Mouse (Mus musculus): ENCODE data around the gene Lyz2. TPM values are rescaled to one million over a fixed set of nuclear protein-coding genes. Genes with fewer than 3 reads are reported as not detected.
"Not testable (repeated sequence)": the region's sequence is repeated elsewhere in the genome, so short reads cannot be mapped to it uniquely, and the experiment has no call there.

Gene Lyz2
- polyA plus RNA-seq, 1 experiment from 2014 or later: 106 TPM

DNA sequence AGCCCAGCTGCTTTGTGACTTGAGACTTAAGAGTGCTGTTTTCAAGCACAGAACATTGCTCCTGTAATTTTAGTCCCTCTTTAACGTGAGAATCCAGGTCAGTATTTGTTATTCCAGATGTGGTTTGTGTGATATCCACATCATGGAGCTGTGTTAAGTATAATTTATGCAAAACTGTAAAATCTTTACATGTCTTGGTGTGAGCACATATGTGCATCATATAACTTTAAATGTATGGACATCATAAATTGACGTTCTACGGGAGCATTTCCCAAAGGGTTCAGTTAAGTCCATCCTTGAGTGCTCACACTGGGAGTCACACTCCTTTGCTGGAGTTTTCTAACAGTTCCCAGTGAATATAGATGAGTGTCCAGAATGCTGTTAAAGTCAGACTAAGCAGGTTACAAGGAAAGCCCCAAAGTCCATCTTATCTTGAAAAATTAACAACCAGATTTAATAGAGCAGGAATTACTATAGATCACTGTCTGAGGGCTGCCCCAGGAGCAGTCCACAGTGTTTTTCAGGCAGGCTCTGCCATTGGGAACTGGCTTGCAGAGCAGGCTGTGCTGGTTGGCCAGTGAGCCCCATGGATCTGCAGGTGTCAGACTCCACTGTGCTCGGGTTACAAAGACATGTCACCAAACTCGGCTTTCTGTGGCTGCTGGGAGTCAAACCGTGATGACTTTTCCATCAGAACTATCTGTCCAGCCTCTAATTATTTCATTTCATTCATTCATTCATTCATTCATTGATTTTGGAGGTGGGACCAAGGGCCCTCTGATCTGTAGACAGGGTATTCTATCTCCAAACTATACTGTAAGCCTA is 8.1 kb upstream of the Lyz2 start:
- Histone ChIP-seq H3K27me3 (ENCODE audit: control insufficient read depth, insufficient read depth, low read length) (no peaks in the 10 kb centered on the region; the same call in 1 of the 2 replicates), H3K36me3 (ENCODE audit: control insufficient read depth, insufficient read depth, low read length) (no peaks in the 10 kb centered on the region), H3K4me1 (ENCODE audit: control insufficient read depth in 2 of 2, insufficient read depth in 2 of 2, low read length in 2 of 2) (peaks cover 7 to 11% of the 10 kb centered on the region in 2 experiments), H3K4me3 (ENCODE audit: control insufficient read depth in 1 of 2, insufficient read depth in 1 of 2, low read depth in 1 of 2, low read length in 2 of 2) (no peak overlapping the region), H3K9me3 (ENCODE audit: control insufficient read depth, low read length) (no peaks in the 10 kb centered on the region), H3K4me2 (ENCODE audit: low read length) (no peak overlapping the region), H3K27ac (replicated peaks in 1 of 2; ENCODE audit: control insufficient read depth in 1 of 2, insufficient read depth in 1 of 2, low read depth in 2 of 2, low read length in 2 of 2) (no peak overlapping the region), H3K9ac (ENCODE audit: low read length) (no peak overlapping the region)
- WGBS: 52% methylated on average over 6 of the region's 6 CpGs
- ATAC-seq (ENCODE audit: insufficient number of reproducible peaks, insufficient read depth, low FRiP score, low read depth): no peak

GRCm38 (mm10) chr10:117289034-117289505 is 6.9 kb upstream of the Lyz2 start:
- peak; percentile 63 for ATAC-seq (ENCODE audit: insufficient number of reproducible peaks, insufficient read depth, low FRiP score, low read depth)
- peaks cover 16 to 17% of the 10 kb centered on the region in 2 experiments for H3K4me1 ChIP-seq (ENCODE audit: control insufficient read depth in 2 of 2, insufficient read depth in 2 of 2, low read length in 2 of 2)
- H3K27ac ChIP-seq (replicated peaks in 1 of 2; ENCODE audit: control insufficient read depth in 1 of 2, insufficient read depth in 1 of 2, low read depth in 2 of 2, low read length in 2 of 2): peak overlapping the region; percentile 45 to 62; a peak in 3 of 4 replicates
- H3K9me3 ChIP-seq (ENCODE audit: control insufficient read depth, low read length); H3K27me3 ChIP-seq (ENCODE audit: control insufficient read depth, insufficient read depth, low read length); H3K9ac ChIP-seq (ENCODE audit: low read length); H3K4me2 ChIP-seq (ENCODE audit: low read length); H3K4me3 ChIP-seq (ENCODE audit: control insufficient read depth in 1 of 2, insufficient read depth in 1 of 2, low read depth in 1 of 2, low read length in 2 of 2); H3K36me3 ChIP-seq (ENCODE audit: control insufficient read depth, insufficient read depth, low read length): not testable (repeated sequence)
- WGBS: 28% methylated on average over 5 of the region's 5 CpGs

DNA sequence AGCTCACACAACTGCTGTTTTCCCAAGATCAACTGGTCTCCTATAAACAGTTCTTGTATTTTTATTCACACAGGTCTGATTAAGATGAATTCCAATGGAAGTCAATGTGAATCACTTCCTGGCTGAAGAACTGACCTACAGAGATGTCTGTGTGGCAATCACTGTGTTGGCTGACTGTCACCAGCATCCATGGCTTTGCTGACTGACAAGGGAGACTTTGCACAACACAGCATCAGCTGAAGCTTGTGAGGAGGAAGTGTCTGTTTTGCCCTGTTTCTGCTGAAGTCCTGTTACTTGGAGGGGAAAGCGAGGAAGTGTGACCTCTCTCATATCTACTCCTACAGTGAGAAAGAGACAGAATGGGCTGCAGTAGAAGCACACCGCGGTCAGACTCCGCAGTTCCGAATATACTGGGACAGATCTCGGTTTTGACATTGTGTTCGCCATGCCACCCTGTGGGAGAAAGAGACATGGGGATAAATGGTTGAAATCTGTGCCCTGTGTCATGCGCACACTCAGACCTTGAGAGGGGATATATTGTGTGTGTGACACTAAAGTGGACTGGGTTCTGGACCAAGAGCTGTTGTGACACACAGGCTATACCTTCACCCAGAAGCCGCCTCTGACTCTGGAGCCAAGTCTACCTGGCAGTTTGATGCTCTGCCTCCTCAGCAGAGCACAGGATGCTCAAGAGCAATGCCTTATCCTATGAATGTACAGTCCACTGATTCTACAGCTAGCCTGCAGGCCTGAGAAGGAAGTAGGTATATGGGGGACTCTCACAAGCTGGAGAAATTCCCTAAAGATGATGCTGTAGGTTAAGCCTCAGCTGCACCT is 6.3 kb upstream of the Lyz2 start:
- no peak for ATAC-seq (ENCODE audit: insufficient number of reproducible peaks, insufficient read depth, low FRiP score, low read depth)
- no peak overlapping the region for H3K4me3 ChIP-seq (ENCODE audit: control insufficient read depth in 1 of 2, insufficient read depth in 1 of 2, low read depth in 1 of 2, low read length in 2 of 2)
- no peak overlapping the region for H3K9ac ChIP-seq (ENCODE audit: low read length)
- H3K27me3 ChIP-seq (ENCODE audit: control insufficient read depth, insufficient read depth, low read length): no peaks in the 10 kb centered on the region; the same call in 1 of the 2 replicates
- H3K4me2 ChIP-seq (ENCODE audit: low read length): no peak overlapping the region
- H3K36me3 ChIP-seq (ENCODE audit: control insufficient read depth, insufficient read depth, low read length): no peaks in the 10 kb centered on the region
- no peaks in the 10 kb centered on the region for H3K9me3 ChIP-seq (ENCODE audit: control insufficient read depth, low read length)
- 88% methylated on average over 9 of the region's 9 CpGs for WGBS
- peaks cover 16 to 17% of the 10 kb centered on the region in 2 experiments for H3K4me1 ChIP-seq (ENCODE audit: control insufficient read depth in 2 of 2, insufficient read depth in 2 of 2, low read length in 2 of 2)
- peak overlapping the region; percentile 24 to 62; a peak in 3 of 4 replicates for H3K27ac ChIP-seq (replicated peaks in 1 of 2; ENCODE audit: control insufficient read depth in 1 of 2, insufficient read depth in 1 of 2, low read depth in 2 of 2, low read length in 2 of 2)

DNA sequence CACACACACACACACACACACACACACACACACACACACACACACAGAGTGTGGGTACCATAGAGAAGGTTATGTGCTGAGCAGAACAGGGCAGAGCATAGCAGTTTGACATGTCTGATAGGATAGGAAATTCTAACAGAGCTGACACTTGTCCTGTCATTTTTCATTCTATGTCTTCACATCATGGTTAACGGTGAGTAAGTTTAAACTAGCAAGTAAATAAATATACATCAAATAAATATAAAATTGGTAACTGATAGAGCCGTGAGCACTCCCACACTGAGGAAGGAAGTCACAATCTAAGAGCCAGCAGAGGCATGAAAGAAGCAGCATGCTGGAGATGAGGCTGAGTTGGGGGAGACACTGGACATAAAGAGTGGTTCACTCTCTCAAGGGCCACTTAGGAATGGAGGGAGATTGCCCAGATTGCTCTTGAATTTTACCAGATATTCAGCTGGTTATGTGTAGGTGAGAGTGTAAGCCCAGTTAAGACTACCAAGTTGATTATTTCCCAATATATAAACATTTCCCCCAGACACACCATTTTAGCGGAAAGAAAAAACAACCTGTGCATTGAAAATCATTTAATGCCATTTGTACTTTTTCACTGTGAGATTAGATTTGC is 5.2 kb upstream of the Lyz2 start:
- no peak overlapping the region for H3K27ac ChIP-seq (replicated peaks in 1 of 2; ENCODE audit: control insufficient read depth in 1 of 2, insufficient read depth in 1 of 2, low read depth in 2 of 2, low read length in 2 of 2)
- no peak overlapping the region for H3K4me2 ChIP-seq (ENCODE audit: low read length)
- ATAC-seq (ENCODE audit: insufficient number of reproducible peaks, insufficient read depth, low FRiP score, low read depth): no peak
- no peak overlapping the region for H3K4me3 ChIP-seq (ENCODE audit: control insufficient read depth in 1 of 2, insufficient read depth in 1 of 2, low read depth in 1 of 2, low read length in 2 of 2)
- no peaks in the 10 kb centered on the region for H3K9me3 ChIP-seq (ENCODE audit: control insufficient read depth, low read length)
- no peak overlapping the region for H3K9ac ChIP-seq (ENCODE audit: low read length)
- H3K27me3 ChIP-seq (ENCODE audit: control insufficient read depth, insufficient read depth, low read length): no peaks in the 10 kb centered on the region; the same call in 1 of the 2 replicates
- no peaks in the 10 kb centered on the region for H3K36me3 ChIP-seq (ENCODE audit: control insufficient read depth, insufficient read depth, low read length)
- peaks cover 16 to 17% of the 10 kb centered on the region in 2 experiments for H3K4me1 ChIP-seq (ENCODE audit: control insufficient read depth in 2 of 2, insufficient read depth in 2 of 2, low read length in 2 of 2)
- WGBS: 90% methylated on average over 3 of the region's 3 CpGs

DNA sequence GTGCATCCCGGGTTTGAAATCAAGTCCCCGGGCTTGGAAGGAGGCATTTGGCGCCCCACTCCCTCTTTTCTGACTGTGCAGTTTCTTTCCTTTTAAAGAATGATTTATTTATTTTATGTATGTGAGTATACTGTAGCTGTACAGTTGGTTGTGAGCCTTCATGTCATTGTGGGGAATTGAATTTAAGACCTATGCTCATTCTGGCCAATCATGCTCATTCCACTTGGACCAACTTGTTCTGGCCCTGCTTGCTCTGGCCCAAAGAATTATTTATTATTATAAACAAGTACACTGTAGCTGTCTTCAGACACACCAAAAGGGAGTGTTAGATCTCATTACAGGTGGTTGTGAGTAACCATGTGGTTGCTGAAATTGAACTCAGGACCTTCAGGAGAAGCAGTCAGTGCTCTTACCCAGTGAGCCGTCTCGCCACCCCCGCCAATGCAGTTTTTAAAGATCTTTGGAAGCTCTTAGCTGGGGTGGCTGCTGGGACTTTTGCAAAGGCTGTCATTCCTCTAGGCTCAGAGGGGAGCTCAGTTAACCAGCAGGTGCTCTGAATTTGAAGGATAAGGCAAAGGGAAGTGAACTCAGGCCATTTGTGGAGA is 4.3 kb upstream of the Lyz2 start:
- no peaks in the 10 kb centered on the region; the same call in 1 of the 2 replicates for H3K27me3 ChIP-seq (ENCODE audit: control insufficient read depth, insufficient read depth, low read length)
- H3K9ac ChIP-seq (ENCODE audit: low read length): no peak overlapping the region
- 85% methylated on average over 6 of the region's 6 CpGs for WGBS
- no peaks in the 10 kb centered on the region for H3K9me3 ChIP-seq (ENCODE audit: control insufficient read depth, low read length)
- H3K4me3 ChIP-seq (ENCODE audit: control insufficient read depth in 1 of 2, insufficient read depth in 1 of 2, low read depth in 1 of 2, low read length in 2 of 2): no peak overlapping the region
- no peak overlapping the region for H3K27ac ChIP-seq (replicated peaks in 1 of 2; ENCODE audit: control insufficient read depth in 1 of 2, insufficient read depth in 1 of 2, low read depth in 2 of 2, low read length in 2 of 2)
- H3K4me1 ChIP-seq (ENCODE audit: control insufficient read depth in 2 of 2, insufficient read depth in 2 of 2, low read length in 2 of 2): peaks cover 17 to 18% of the 10 kb centered on the region in 2 experiments
- ATAC-seq (ENCODE audit: insufficient number of reproducible peaks, insufficient read depth, low FRiP score, low read depth): no peak
- H3K36me3 ChIP-seq (ENCODE audit: control insufficient read depth, insufficient read depth, low read length): no peaks in the 10 kb centered on the region
- H3K4me2 ChIP-seq (ENCODE audit: low read length): no peak overlapping the region

DNA sequence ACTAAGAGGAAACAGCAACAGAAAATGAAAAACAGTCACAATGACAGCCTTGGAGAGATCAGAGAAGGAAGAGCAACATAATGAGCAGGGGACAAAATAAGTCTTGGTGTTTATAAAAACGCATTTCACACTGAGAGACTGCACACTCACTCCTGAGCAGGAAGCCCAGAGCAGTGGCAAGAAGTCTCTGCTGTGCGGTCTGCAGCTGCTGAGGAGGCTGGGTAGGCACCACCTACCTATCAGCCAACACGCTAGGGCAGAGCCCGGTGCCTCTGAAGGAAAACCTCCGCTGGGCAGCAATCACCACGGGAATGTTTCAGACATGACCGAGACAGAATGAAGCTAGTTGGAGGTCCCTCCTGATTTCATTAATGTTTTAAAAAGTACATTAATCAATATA is 3.5 kb upstream of the Lyz2 start:
- ATAC-seq (ENCODE audit: insufficient number of reproducible peaks, insufficient read depth, low FRiP score, low read depth); H3K4me2 ChIP-seq (ENCODE audit: low read length); H3K27ac ChIP-seq (replicated peaks in 1 of 2; ENCODE audit: control insufficient read depth in 1 of 2, insufficient read depth in 1 of 2, low read depth in 2 of 2, low read length in 2 of 2); H3K4me3 ChIP-seq (ENCODE audit: control insufficient read depth in 1 of 2, insufficient read depth in 1 of 2, low read depth in 1 of 2, low read length in 2 of 2); H3K27me3 ChIP-seq (ENCODE audit: control insufficient read depth, insufficient read depth, low read length); H3K9ac ChIP-seq (ENCODE audit: low read length); H3K9me3 ChIP-seq (ENCODE audit: control insufficient read depth, low read length); H3K36me3 ChIP-seq (ENCODE audit: control insufficient read depth, insufficient read depth, low read length): not testable (repeated sequence)
- peaks cover 17 to 18% of the 10 kb centered on the region in 2 experiments for H3K4me1 ChIP-seq (ENCODE audit: control insufficient read depth in 2 of 2, insufficient read depth in 2 of 2, low read length in 2 of 2)
- WGBS: 49% methylated on average over 3 of the region's 7 CpGs
